Mouse (Mus musculus): ENCODE results near the gene Decr2. TPM values are rescaled to one million over a fixed set of nuclear protein-coding genes. Genes with fewer than 3 reads are reported as not detected.
"Not testable (repeated sequence)": the region's sequence is repeated elsewhere in the genome, so short reads cannot be mapped to it uniquely, and the experiment has no call there.

Decr2 gene
- polyA plus RNA-seq, 1 experiment from 2014 or later, result 39.4 TPM

GRCm38 (mm10) chr17:26110156-26110555 is 20.0 kb upstream of the Decr2 start:
- 45% methylated on average over 4 of the region's 4 CpGs for WGBS
- no peak for ATAC-seq
- H3K4me3 ChIP-seq (replicated peaks), result no peak overlapping the region
- no peak overlapping the region for H3K27ac ChIP-seq
- peaks cover 15% of the 10 kb centered on the region for H3K4me1 ChIP-seq (replicated peaks)
- no peaks in the 10 kb centered on the region for H3K9me3 ChIP-seq
- no peak overlapping the region for H3K4me2 ChIP-seq (replicated peaks)
- H3K9ac ChIP-seq, result no peak overlapping the region
- H3K27me3 ChIP-seq (replicated peaks), result peaks cover 41% of the 10 kb centered on the region
- no peaks in the 10 kb centered on the region for H3K36me3 ChIP-seq

GRCm38 (mm10) chr17:26105619-26106018 is 15.5 kb upstream of the Decr2 start:
- ATAC-seq, result no peak
- Histone ChIP-seq H3K36me3 (no peaks in the 10 kb centered on the region), H3K4me1 (replicated peaks) (no peaks in the 10 kb centered on the region), H3K9ac (no peak overlapping the region), H3K4me2 (replicated peaks) (no peak overlapping the region), H3K9me3 (no peaks in the 10 kb centered on the region), H3K27me3 (replicated peaks) (peaks cover under 1% of the 10 kb centered on the region; the same call in 1 of the 2 replicates), H3K4me3 (replicated peaks) (no peak overlapping the region), H3K27ac (no peak overlapping the region)
- 69% methylated on average over 4 of the region's 4 CpGs for WGBS

GRCm38 (mm10) chr17:26101478-26101877 is 11.3 kb upstream of the Decr2 start:
- Histone ChIP-seq H3K27ac (no peak overlapping the region), H3K4me2 (replicated peaks) (no peak overlapping the region), H3K4me1 (replicated peaks) (no peaks in the 10 kb centered on the region), H3K9ac (no peak overlapping the region), H3K36me3 (no peaks in the 10 kb centered on the region), H3K27me3 (replicated peaks) (no peaks in the 10 kb centered on the region), H3K4me3 (replicated peaks) (no peak overlapping the region), H3K9me3 (no peaks in the 10 kb centered on the region)
- WGBS, result 39% methylated on average over 4 of the region's 4 CpGs
- ATAC-seq, result peak; percentile 53; the same call in 1 of the 2 replicates

GRCm38 (mm10) chr17:26100166-26100565 is 10.0 kb upstream of the Decr2 start:
- 45% methylated on average over 2 of the region's 2 CpGs for WGBS
- H3K36me3 ChIP-seq, result no peaks in the 10 kb centered on the region
- no peaks in the 10 kb centered on the region for H3K27me3 ChIP-seq (replicated peaks)
- no peak for ATAC-seq
- no peak overlapping the region for H3K4me2 ChIP-seq (replicated peaks)
- no peak overlapping the region for H3K4me3 ChIP-seq (replicated peaks)
- H3K9me3 ChIP-seq, result no peaks in the 10 kb centered on the region
- H3K4me1 ChIP-seq (replicated peaks), result no peaks in the 10 kb centered on the region
- H3K27ac ChIP-seq, result no peak overlapping the region
- H3K9ac ChIP-seq, result no peak overlapping the region

- WGBS, result 69% methylated on average over 3 of the region's 3 CpGs
- H3K4me1 ChIP-seq (replicated peaks); H3K4me2 ChIP-seq (replicated peaks); H3K36me3 ChIP-seq; H3K27me3 ChIP-seq (replicated peaks); H3K9ac ChIP-seq; H3K9me3 ChIP-seq; H3K27ac ChIP-seq; ATAC-seq; H3K4me3 ChIP-seq (replicated peaks): not testable (repeated sequence)
Observed at GRCm38 (mm10) chr17:26099316-26099715, 9.2 kb upstream of the Decr2 start.

- H3K27ac ChIP-seq, result no peak overlapping the region
- H3K27me3 ChIP-seq (replicated peaks), result no peaks in the 10 kb centered on the region
- no peak for ATAC-seq
- 92% methylated on average over 7 of the region's 7 CpGs for WGBS
- H3K9me3 ChIP-seq, result no peaks in the 10 kb centered on the region
- no peak overlapping the region for H3K4me2 ChIP-seq (replicated peaks)
- H3K4me1 ChIP-seq (replicated peaks), result 0 out of 2 replicates have a peak, but pooled peaks cover 5% of the 10 kb centered on the region
- H3K9ac ChIP-seq, result no peak overlapping the region
- no peak overlapping the region for H3K4me3 ChIP-seq (replicated peaks)
- no peaks in the 10 kb centered on the region for H3K36me3 ChIP-seq
Observed at GRCm38 (mm10) chr17:26098461-26098860, 8.3 kb upstream of the Decr2 start.

- ATAC-seq, result peak; percentile 88
- no peaks in the 10 kb centered on the region for H3K27me3 ChIP-seq (replicated peaks)
- WGBS, result 1% methylated on average over 47 of the region's 47 CpGs
Observed at GRCm38 (mm10) chr17:26095121-26095740, 5.1 kb upstream of the Decr2 start, which contains the start of gene Nme4. Nme4 (minus strand) TSS chr17:26095602.

GRCm38 (mm10) chr17:26094531-26095110 is 4.5 kb upstream of the Decr2 start:
- H3K27me3 ChIP-seq (replicated peaks), result no peaks in the 10 kb centered on the region
- H3K9me3 ChIP-seq, result no peaks in the 10 kb centered on the region
- H3K4me1 ChIP-seq (replicated peaks), result 0 out of 2 replicates have a peak, but pooled peaks cover 6% of the 10 kb centered on the region
- H3K4me2 ChIP-seq (replicated peaks), result peak overlapping the region; percentile 85
- H3K4me3 ChIP-seq (replicated peaks), result peak overlapping the region; percentile 76
- H3K27ac ChIP-seq, result peak overlapping the region; percentile 73
- 22% methylated on average over 9 of the region's 9 CpGs for WGBS
- peak overlapping the region; percentile 91 for H3K9ac ChIP-seq
- no peak for ATAC-seq
- peaks cover 4% of the 10 kb centered on the region; the same call in 1 of the 2 replicates for H3K36me3 ChIP-seq

More at GRCm38 (mm10) chr17:26095121-26095740, 5.1 kb upstream of the Decr2 start, which contains the start of gene Nme4:
- Histone ChIP-seq H3K27ac (peak within 1 kb of the TSS; percentile 73), H3K4me2 (replicated peaks) (peak within 1 kb of the TSS; percentile 85), H3K36me3 (peaks cover 4% of the 10 kb centered on the region; the same call in 1 of the 2 replicates), H3K4me1 (replicated peaks) (0 out of 2 replicates have a peak, but pooled peaks cover 5% of the 10 kb centered on the region), H3K9ac (peak within 1 kb of the TSS; percentile 91), H3K9me3 (no peaks in the 10 kb centered on the region), H3K4me3 (replicated peaks) (peak within 1 kb of the TSS; percentile 76)

- Histone ChIP-seq H3K9ac (no peak overlapping the region), H3K4me2 (replicated peaks) (no peak overlapping the region), H3K27me3 (replicated peaks) (no peaks in the 10 kb centered on the region), H3K27ac (no peak overlapping the region), H3K36me3 (peaks cover 1% of the 10 kb centered on the region; the same call in 1 of the 2 replicates), H3K4me3 (replicated peaks) (no peak overlapping the region), H3K4me1 (replicated peaks) (0 out of 2 replicates have a peak, but pooled peaks cover 5% of the 10 kb centered on the region), H3K9me3 (no peaks in the 10 kb centered on the region)
- ATAC-seq, result no peak
- WGBS, result 90% methylated on average over 9 of the region's 9 CpGs
Observed at GRCm38 (mm10) chr17:26087059-26087564, 3.0 kb downstream of the Decr2 start.

- ATAC-seq, result no peak
- Histone ChIP-seq H3K4me2 (replicated peaks) (no peak overlapping the region), H3K4me3 (replicated peaks) (no peak overlapping the region), H3K9me3 (no peaks in the 10 kb centered on the region), H3K27me3 (replicated peaks) (no peaks in the 10 kb centered on the region), H3K9ac (no peak overlapping the region), H3K36me3 (no peaks in the 10 kb centered on the region), H3K27ac (no peak overlapping the region), H3K4me1 (replicated peaks) (no peaks in the 10 kb centered on the region)
- WGBS, result 41% methylated on average over 2 of the region's 2 CpGs
Observed at GRCm38 (mm10) chr17:26080867-26081266, 9.3 kb downstream of the Decr2 start.

- no peak overlapping the region for H3K9ac ChIP-seq
- no peak for ATAC-seq
- H3K27me3 ChIP-seq (replicated peaks), result no peaks in the 10 kb centered on the region
- H3K4me2 ChIP-seq (replicated peaks), result no peak overlapping the region
- H3K27ac ChIP-seq, result no peak overlapping the region
- H3K4me1 ChIP-seq (replicated peaks), result no peaks in the 10 kb centered on the region
- H3K4me3 ChIP-seq (replicated peaks), result no peak overlapping the region
- H3K36me3 ChIP-seq, result no peaks in the 10 kb centered on the region
- 75% methylated on average over 2 of the region's 2 CpGs for WGBS
- no peaks in the 10 kb centered on the region for H3K9me3 ChIP-seq
Observed at GRCm38 (mm10) chr17:26078851-26079250, 11.3 kb downstream of the Decr2 start.

- Histone ChIP-seq H3K4me1 (replicated peaks) (no peaks in the 10 kb centered on the region), H3K4me3 (replicated peaks) (no peak overlapping the region), H3K27ac (no peak overlapping the region), H3K36me3 (no peaks in the 10 kb centered on the region), H3K4me2 (replicated peaks) (no peak overlapping the region), H3K9ac (no peak overlapping the region), H3K9me3 (no peaks in the 10 kb centered on the region), H3K27me3 (replicated peaks) (no peaks in the 10 kb centered on the region; the same call in 1 of the 2 replicates)
- no peak for ATAC-seq
- 66% methylated on average over 3 of the region's 3 CpGs for WGBS
Observed at GRCm38 (mm10) chr17:26075246-26075645, 14.9 kb downstream of the Decr2 start.

All from intestine, embryonic 15.5 days (tissue).